Mouse (Mus musculus) neural tube, embryonic 10.5 days (tissue): ENCODE measurements at regions not wholly inside any gene's neighbourhood (a gene's known extent, or its start where the extent isn't known, plus 50 kb on each side); places are given as distances from the start of the nearest gene placed in this dataset.
A peak's percentile ranks its signal among the peaks of the same experiment; 100 is the strongest.

ENCODE experiments used
- DNase-seq: peaks from one replicate; pipeline ENCODE4 v3.0.0-alpha.2; 2017; ENCODE audit warnings: low spot score; ENCODE audit errors: extremely low spot score

- DNase-seq, result no peak
These were observed 105.3 kb upstream of the Arg1 start for GRCm38 (mm10) chr10:25032625-25033024.

DNA sequence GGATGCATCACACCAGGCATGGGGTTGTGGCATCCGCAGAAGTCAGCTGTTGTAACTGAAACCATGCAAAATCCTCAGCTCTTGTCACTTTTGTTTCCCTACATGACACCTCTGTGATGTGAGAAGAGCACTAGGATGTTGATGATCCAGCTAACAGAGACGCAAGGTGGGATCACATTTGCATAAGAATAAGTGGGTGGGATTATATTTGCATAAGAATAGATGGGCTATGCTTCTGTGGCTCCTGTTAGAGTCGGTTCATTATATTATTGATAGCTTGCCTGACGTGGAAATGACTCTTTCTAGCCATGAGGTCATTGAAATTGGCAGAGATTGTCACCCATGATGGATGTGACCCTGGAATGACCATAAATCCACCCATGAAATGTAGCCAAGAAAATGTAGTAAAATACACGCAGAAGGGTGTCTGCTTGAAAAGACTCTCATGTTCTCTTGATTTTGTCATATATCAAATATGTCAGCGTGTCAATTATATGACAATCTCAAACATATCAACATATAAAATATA is 102.2 kb upstream of the Arg1 start:
- no peak for DNase-seq

DNA sequence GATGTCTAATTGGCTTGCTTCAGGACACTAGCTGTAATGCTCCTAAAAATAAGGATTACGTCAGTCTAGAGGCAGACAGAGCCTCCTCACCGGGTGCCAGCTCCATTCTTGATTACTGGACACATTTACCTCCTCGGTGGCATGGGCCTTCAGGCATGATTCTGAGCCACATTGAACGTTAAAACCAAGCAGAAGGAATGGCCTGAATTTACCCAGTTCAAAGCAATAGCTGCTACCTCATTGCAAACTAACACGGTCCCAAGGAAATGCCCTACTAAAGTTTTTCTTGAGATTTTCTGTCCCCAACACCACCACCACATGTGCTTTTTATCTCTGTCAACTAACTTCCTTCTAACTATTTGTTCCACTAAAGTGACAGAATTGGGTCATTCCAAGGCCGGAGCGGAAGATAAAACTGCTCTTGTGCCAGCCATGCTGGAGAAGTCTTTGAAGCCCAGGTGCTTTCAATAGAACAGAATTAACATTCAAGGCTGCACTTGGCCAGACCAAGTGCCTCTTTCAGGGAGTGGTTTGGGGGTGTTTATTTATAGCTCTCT is 96.4 kb upstream of the Arg1 start:
- DNase-seq, result peak; percentile 8

DNA sequence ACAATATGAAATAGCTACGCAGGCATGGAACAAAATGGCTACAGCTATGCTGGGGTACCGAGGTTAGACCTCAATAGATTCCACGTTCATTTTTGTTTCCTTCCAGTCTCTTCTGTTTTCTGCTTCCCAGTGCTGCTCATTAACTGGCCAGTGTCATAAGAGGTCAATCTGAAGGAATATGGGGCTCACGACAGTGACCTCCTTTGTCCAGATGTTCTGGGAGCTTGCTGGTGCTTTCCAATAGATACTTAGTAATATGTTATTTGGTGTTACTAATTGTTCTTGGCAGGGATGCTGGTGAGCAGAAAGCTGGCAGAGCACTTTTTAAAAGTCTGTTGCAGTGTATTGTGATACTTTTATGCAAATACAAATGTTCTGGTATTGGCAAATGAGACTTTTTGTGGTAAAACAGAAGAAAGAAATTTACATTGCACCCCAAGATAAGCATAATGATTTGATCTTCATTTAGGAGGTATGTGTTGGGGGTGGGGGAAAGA is 95.8 kb upstream of the Arg1 start:
- no peak for DNase-seq

GRCm38 (mm10) chr10:25018946-25019345 is 91.7 kb upstream of the Arg1 start:
- no peak for DNase-seq

DNA sequence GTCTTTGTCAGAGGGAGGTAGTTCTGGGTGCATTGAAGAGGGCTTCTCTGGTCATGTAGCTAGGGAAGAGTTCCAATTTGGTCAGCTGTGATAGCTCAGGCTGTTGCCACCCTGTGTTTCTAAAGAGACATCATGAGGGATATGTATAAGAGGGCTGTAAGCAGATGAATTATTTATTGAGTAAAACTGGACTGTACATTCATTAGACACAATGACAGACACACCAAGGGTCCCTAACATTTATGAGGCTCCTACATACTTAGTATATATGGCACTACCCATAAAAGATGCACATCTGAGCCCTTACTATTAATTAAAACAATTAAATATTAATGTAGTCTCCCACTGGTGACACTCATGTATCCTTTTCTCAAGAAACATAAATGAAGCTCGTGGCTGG is 90.6 kb upstream of the Arg1 start:
- no peak for DNase-seq

DNA sequence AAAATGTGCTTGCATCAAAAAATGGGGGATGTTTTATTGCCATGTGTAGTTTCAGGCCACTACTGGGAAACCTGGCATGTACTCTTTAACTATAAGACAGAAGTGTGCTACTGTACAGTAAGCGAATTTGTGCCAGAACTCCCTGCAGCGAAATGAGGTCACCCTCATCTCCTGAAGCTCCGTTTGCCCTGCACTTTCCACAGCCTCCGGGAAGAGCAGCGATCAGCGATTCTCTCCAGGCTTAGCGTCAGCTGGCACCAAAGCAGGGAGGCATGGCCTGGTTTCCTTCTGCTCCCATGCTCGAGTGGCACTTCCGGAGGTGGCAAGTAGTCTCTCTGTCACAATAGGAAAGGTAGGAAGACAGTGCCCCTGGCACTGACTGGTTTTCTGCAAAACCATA is 88.8 kb upstream of the Arg1 start:
- no peak for DNase-seq

GRCm38 (mm10) chr10:25012129-25012528 is 84.8 kb upstream of the Arg1 start:
- DNase-seq, result no peak

DNA sequence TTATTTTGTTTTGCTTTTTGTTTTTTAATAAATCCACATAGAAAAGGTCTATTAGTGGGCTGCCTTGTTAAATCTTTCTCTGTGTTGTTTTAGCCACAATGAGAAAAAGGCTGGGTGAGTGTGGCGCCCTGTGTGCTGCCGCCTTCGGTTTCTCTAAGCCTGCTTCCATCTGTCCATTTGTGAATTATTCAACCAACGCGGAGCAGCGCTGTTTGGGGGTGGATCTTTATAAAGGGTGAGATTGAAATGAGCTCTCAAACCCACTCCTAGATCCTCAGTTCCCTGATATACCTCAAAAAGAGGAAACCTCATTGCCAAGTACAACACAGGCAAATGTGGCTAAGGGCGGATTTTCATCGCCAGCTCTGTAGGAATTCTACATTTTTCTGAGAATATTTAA is 74.0 kb upstream of the Arg1 start:
- DNase-seq, result no peak

DNA sequence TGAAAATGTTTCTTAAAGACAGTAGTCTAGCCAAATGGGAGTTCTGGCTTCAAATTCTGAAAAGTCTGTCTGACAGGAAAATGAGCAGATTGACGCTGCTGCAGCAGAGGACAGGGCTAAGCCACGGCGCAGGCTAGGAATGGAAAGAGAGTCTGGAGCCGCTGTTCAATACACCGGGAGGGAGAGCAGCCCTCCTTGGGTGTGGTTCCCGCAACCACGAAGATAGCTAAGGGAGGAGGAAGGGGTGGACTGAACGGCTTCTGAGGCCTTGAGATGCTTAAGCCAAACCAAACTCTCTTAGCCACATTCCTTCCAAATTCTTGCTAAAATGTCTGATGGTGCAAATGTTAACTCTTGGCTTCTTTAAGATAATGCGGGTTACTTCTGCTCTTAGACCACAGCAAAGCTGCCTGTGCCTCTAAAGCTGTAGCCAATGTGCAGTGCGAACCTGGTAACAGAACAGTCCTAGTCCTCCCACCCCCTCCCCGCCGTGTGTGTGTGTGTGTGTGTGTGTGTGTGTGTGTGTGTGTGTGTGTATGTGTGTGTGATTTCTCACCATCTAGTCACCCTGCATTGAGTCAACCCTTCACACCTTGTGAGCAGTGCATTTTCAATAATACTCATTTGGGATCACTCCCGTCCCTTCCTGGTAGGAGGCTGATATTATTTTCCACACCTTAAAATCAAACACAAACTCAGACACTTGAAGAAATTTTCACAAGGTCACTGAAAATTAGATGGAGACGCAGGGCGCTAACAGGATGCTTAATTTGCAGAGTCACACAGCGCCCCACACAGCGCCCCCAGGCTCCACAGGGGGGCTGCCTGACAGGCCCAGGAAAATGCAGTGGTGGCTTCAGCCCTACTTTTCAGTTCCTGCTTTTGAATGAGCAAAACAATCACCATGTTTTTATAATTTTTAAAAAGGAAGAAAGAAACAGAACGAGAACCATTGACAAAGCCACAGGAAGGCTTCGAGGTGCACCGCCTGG is 73.2 kb upstream of the Arg1 start:
- DNase-seq, result no peak

GRCm38 (mm10) chr10:24999807-25000206 is 72.5 kb upstream of the Arg1 start:
- DNase-seq, result no peak

DNA sequence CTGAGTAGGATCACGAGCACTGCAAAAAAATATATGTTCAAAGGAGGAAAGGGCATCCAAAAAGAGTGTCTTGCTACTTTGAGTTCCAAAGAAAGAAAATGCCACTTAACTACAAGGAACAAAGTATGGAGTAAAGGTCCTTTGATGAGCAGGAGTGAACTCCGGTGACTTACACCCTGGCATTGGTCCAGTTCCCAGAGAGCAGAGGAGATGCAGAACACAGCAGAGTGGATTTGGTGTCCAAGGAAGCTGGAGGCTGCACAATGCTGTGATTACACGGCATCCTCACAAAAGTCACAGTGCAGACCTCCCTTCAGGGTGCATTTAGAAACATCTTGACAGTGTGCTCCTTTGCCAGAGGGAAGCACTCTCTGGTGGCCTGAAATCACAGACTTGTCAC is 70.4 kb upstream of the Arg1 start:
- no peak for DNase-seq

GRCm38 (mm10) chr10:24995751-24996150 is 68.5 kb upstream of the Arg1 start:
- DNase-seq, result no peak

- DNase-seq, result no peak
These were observed 62.8 kb upstream of the Arg1 start for GRCm38 (mm10) chr10:24989965-24990653.

- no peak for DNase-seq
These were observed 57.5 kb upstream of the Arg1 start for GRCm38 (mm10) chr10:24984801-24985200.

DNA sequence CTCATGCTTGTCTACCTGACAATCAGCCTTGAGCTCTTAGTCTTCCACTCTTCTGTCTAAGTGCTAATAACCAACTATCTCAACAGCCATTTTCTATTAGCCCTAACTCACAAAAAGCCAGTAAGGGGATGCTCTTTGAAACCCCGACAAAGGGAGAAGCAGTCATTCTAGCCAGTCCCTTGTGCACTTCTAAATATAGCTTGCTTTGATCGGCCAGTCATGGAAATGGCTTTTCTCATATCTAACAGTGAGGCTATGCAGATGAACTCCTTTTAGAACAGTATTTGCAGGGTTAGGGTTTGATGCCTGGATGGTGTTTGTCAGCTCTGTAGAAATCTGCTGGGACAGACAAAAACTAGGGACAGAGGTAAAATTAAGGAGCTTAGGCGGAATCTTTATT is 54.5 kb upstream of the Arg1 start:
- DNase-seq, result no peak
